Mouse (Mus musculus) erythroblast, embryonic 14.5 days (primary cell): Measurements from ENCODE around the gene Hvcn1. TPM values are rescaled to one million over a fixed set of nuclear protein-coding genes. Genes with fewer than 3 reads are reported as not detected.

Source experiments
- H3K27me3 ChIP-seq: 2 replicates; pipeline ENCODE4 v1.6.1; 2012; ENCODE audit warnings: inconsistent platforms; ENCODE audit not compliant: control insufficient read depth
- H3K36me3 ChIP-seq: 2 replicates; pipeline ENCODE4 v1.6.1; 2012; ENCODE audit warnings: mild to moderate bottlenecking, inconsistent platforms; ENCODE audit not compliant: control insufficient read depth
- H3K4me1 ChIP-seq: 2 replicates; pipeline ENCODE4 v1.6.1; 2012; ENCODE audit warnings: inconsistent platforms; ENCODE audit not compliant: control insufficient read depth
- H3K4me3 ChIP-seq: replicated peaks from 2 replicates; pipeline ENCODE3; 2012; ENCODE audit warnings: moderate library complexity, mild to moderate bottlenecking, inconsistent platforms
- H3K9me3 ChIP-seq: 2 replicates; pipeline ENCODE4 v1.6.1; 2012; ENCODE audit warnings: low read length, inconsistent platforms, mixed read lengths; ENCODE audit not compliant: control insufficient read depth
- GATA1 ChIP-seq: IDR thresholded peaks from 2 replicates; pipeline ENCODE4 v1.6.1; 2012; ENCODE audit warnings: low read length, inconsistent platforms, mixed read lengths
- TAL1 ChIP-seq: IDR thresholded peaks from 3 replicates; pipeline ENCODE4 v1.6.1; 2012; ENCODE audit warnings: low read length, inconsistent platforms, mixed read lengths
- polyA plus RNA-seq: library from polyadenylated mRNA; stranded (reverse); fragments of >175 nt; gene quantifications from 2 replicates; pipeline ENCODE4 v1.2.3, GENCODE M21; 2012

Gene Hvcn1
- polyA plus RNA-seq, 1 experiment = 0.06 TPM

- Histone ChIP-seq H3K4me3 (no peak overlapping the region), H3K27me3 (no peaks in the 10 kb centered on the region), H3K4me1 (peaks cover 14% of the 10 kb centered on the region), H3K36me3 (no peaks in the 10 kb centered on the region), H3K9me3 (no peaks in the 10 kb centered on the region)
- TF ChIP-seq GATA1 (no peak), TAL1 (no peak)
Observed at GRCm38 (mm10) chr5:122268858-122269604, 62.4 kb downstream of the Hvcn1 start.

GRCm38 (mm10) chr5:122272821-122273220 lies 66.2 kb downstream of the Hvcn1 start:
- Histone ChIP-seq H3K4me1 (no peaks in the 10 kb centered on the region), H3K4me3 (no peak overlapping the region), H3K27me3 (peaks cover 12% of the 10 kb centered on the region), H3K9me3 (no peaks in the 10 kb centered on the region), H3K36me3 (no peaks in the 10 kb centered on the region)
- no peak for TF ChIP-seq TAL1
- TF ChIP-seq GATA1 = no peak

- H3K36me3 ChIP-seq = no peaks in the 10 kb centered on the region
- H3K4me1 ChIP-seq = no peaks in the 10 kb centered on the region; the same call in 1 of the 2 replicates
- H3K9me3 ChIP-seq = no peaks in the 10 kb centered on the region
- TF ChIP-seq TAL1 = no peak
- TF ChIP-seq GATA1 = no peak
- no peak overlapping the region for H3K4me3 ChIP-seq
- peaks cover 16% of the 10 kb centered on the region for H3K27me3 ChIP-seq
Observed at GRCm38 (mm10) chr5:122274785-122275184, 68.2 kb downstream of the Hvcn1 start.

- Histone ChIP-seq H3K27me3 (peaks cover 44% of the 10 kb centered on the region), H3K36me3 (no peaks in the 10 kb centered on the region), H3K9me3 (no peaks in the 10 kb centered on the region), H3K4me3 (no peak overlapping the region), H3K4me1 (peaks cover 9% of the 10 kb centered on the region)
- TF ChIP-seq TAL1 = no peak
- no peak for TF ChIP-seq GATA1
Observed at GRCm38 (mm10) chr5:122278946-122279345, 72.3 kb downstream of the Hvcn1 start.

- Histone ChIP-seq H3K4me3 (no peak overlapping the region), H3K36me3 (no peaks in the 10 kb centered on the region), H3K27me3 (peaks cover 44% of the 10 kb centered on the region), H3K4me1 (peaks cover 13% of the 10 kb centered on the region), H3K9me3 (no peaks in the 10 kb centered on the region)
- TF ChIP-seq GATA1 (no peak), TAL1 (no peak)
Observed at GRCm38 (mm10) chr5:122279799-122280421, 73.3 kb downstream of the Hvcn1 start.

GRCm38 (mm10) chr5:122280422-122280826 lies 73.8 kb downstream of the Hvcn1 start:
- peaks cover 41% of the 10 kb centered on the region for H3K27me3 ChIP-seq
- no peaks in the 10 kb centered on the region for H3K9me3 ChIP-seq
- peaks cover 18% of the 10 kb centered on the region for H3K4me1 ChIP-seq
- no peaks in the 10 kb centered on the region for H3K36me3 ChIP-seq
- TF ChIP-seq GATA1 (no peak), TAL1 (no peak)
- no peak overlapping the region for H3K4me3 ChIP-seq

GRCm38 (mm10) chr5:122280827-122281462 lies 74.3 kb downstream of the Hvcn1 start:
- Histone ChIP-seq H3K9me3 (no peaks in the 10 kb centered on the region), H3K27me3 (peaks cover 40% of the 10 kb centered on the region), H3K4me1 (peaks cover 23% of the 10 kb centered on the region), H3K36me3 (no peaks in the 10 kb centered on the region), H3K4me3 (no peak overlapping the region)
- no peak for TF ChIP-seq TAL1
- TF ChIP-seq GATA1 = no peak

GRCm38 (mm10) chr5:122283828-122284182 lies 77.2 kb downstream of the Hvcn1 start:
- H3K36me3 ChIP-seq = peaks cover 16% of the 10 kb centered on the region
- TF ChIP-seq TAL1 (no peak), GATA1 (no peak)
- peak overlapping the region; percentile 77 for H3K4me3 ChIP-seq
- no peaks in the 10 kb centered on the region for H3K9me3 ChIP-seq
- peaks cover 32% of the 10 kb centered on the region for H3K27me3 ChIP-seq
- H3K4me1 ChIP-seq = peaks cover 46% of the 10 kb centered on the region
